Mouse (Mus musculus): Measurements from ENCODE around the gene Tctex1d2. TPM values are rescaled to one million over a fixed set of nuclear protein-coding genes. Genes with fewer than 3 reads are reported as not detected.
"Not testable (repeated sequence)": the region's sequence is repeated elsewhere in the genome, so short reads cannot be mapped to it uniquely, and the experiment has no call there.

Tctex1d2 gene
- total RNA-seq, 4 experiments from 2014 or later, result 17.5 to 21.3 (median 20.0) TPM

- no peak for DNase-seq (ENCODE audit: low spot score in 2 of 2)
These were observed 11.6 kb downstream of the Tctex1d2 start for GRCm38 (mm10) chr16:32431047-32431591.

- no peak for DNase-seq (ENCODE audit: low spot score in 2 of 2)
These were observed 12.4 kb downstream of the Tctex1d2 start for GRCm38 (mm10) chr16:32431926-32432325.

GRCm38 (mm10) chr16:32433138-32433537 lies 13.6 kb downstream of the Tctex1d2 start:
- DNase-seq (ENCODE audit: low spot score in 2 of 2), result no peak

GRCm38 (mm10) chr16:32434066-32434465 lies 14.6 kb downstream of the Tctex1d2 start:
- no peak for DNase-seq (ENCODE audit: low spot score in 2 of 2)

- DNase-seq (ENCODE audit: low spot score in 2 of 2), result no peak
These were observed 15.2 kb downstream of the Tctex1d2 start for GRCm38 (mm10) chr16:32434691-32435090.

GRCm38 (mm10) chr16:32436657-32437056 lies 17.2 kb downstream of the Tctex1d2 start:
- DNase-seq (ENCODE audit: low spot score in 2 of 2), result no peak

GRCm38 (mm10) chr16:32437266-32437665 lies 17.8 kb downstream of the Tctex1d2 start:
- DNase-seq (ENCODE audit: low spot score in 2 of 2), result no peak

GRCm38 (mm10) chr16:32441432-32441831 lies 21.9 kb downstream of the Tctex1d2 start:
- no peak for DNase-seq (ENCODE audit: low spot score in 2 of 2)

- not testable (repeated sequence) for DNase-seq (ENCODE audit: low spot score in 2 of 2)
These were observed 25.1 kb downstream of the Tctex1d2 start for GRCm38 (mm10) chr16:32444615-32445014.

GRCm38 (mm10) chr16:32445558-32445957 lies 26.1 kb downstream of the Tctex1d2 start:
- DNase-seq (ENCODE audit: low spot score in 2 of 2), result no peak

- DNase-seq (ENCODE audit: low spot score in 2 of 2), result no peak
These were observed 27.1 kb downstream of the Tctex1d2 start for GRCm38 (mm10) chr16:32446563-32447138.

GRCm38 (mm10) chr16:32449665-32450064 lies 30.2 kb downstream of the Tctex1d2 start:
- DNase-seq (ENCODE audit: low spot score in 2 of 2), result no peak

GRCm38 (mm10) chr16:32450133-32450532 lies 30.6 kb downstream of the Tctex1d2 start:
- no peak for DNase-seq (ENCODE audit: low spot score in 2 of 2)

GRCm38 (mm10) chr16:32453102-32453501 lies 33.6 kb downstream of the Tctex1d2 start:
- DNase-seq (ENCODE audit: low spot score in 2 of 2), result no peak

- no peak for DNase-seq (ENCODE audit: low spot score in 2 of 2)
These were observed 35.1 kb downstream of the Tctex1d2 start for GRCm38 (mm10) chr16:32454646-32455045.

GRCm38 (mm10) chr16:32456086-32456485 lies 36.6 kb downstream of the Tctex1d2 start:
- no peak for DNase-seq (ENCODE audit: low spot score in 2 of 2)

GRCm38 (mm10) chr16:32456761-32457160 lies 37.3 kb downstream of the Tctex1d2 start:
- no peak for DNase-seq (ENCODE audit: low spot score in 2 of 2)

- no peak for DNase-seq (ENCODE audit: low spot score in 2 of 2)
These were observed 38.3 kb downstream of the Tctex1d2 start for GRCm38 (mm10) chr16:32457589-32458386.

- DNase-seq (ENCODE audit: low spot score in 2 of 2), result no peak
These were observed 41.0 kb downstream of the Tctex1d2 start for GRCm38 (mm10) chr16:32460518-32460917.

GRCm38 (mm10) chr16:32461713-32462112 lies 42.2 kb downstream of the Tctex1d2 start:
- DNase-seq (ENCODE audit: low spot score in 2 of 2), result no peak

- DNase-seq (ENCODE audit: low spot score in 2 of 2), result no peak
These were observed 43.4 kb downstream of the Tctex1d2 start for GRCm38 (mm10) chr16:32462950-32463349.

- DNase-seq (ENCODE audit: low spot score in 2 of 2), result no peak
These were observed 43.9 kb downstream of the Tctex1d2 start for GRCm38 (mm10) chr16:32463426-32463825.

- DNase-seq (ENCODE audit: low spot score in 2 of 2), result no peak
These were observed 45.4 kb downstream of the Tctex1d2 start for GRCm38 (mm10) chr16:32464908-32465307.

Data from left cerebral cortex, adult 8-10 months (tissue).